In genomic region chr6:135584782-135585181, GRCm38 (mm10) we compare ENCODE assay signal across 23 mouse cellular contexts.
"Had no signal": no experiment of that assay in that cellular context is flagged by ENCODE, and none has a peak within 500 bp of the region (broad histone marks: within the 10 kb centered on the region; RNA-seq: fewer than 3 reads in every experiment).

No protein-coding gene starts in this region.

- H3K4me2 ChIP-seq: intestine, embryonic 15.5 days; kidney, embryonic 15.5 days; limb, embryonic 12.5 days; limb, embryonic 15.5 days; liver, embryonic 11.5 days; lung, embryonic 14.5 days; neural tube, embryonic 13.5 days; stomach, embryonic 15.5 days had no signal

- H3K27me3 ChIP-seq: intestine, embryonic 15.5 days; kidney, embryonic 15.5 days; limb, embryonic 12.5 days; limb, embryonic 15.5 days; neural tube, embryonic 13.5 days; stomach, embryonic 15.5 days had no signal

- H3K9ac ChIP-seq: intestine, embryonic 15.5 days; kidney, embryonic 15.5 days; limb, embryonic 12.5 days; limb, embryonic 15.5 days; liver, embryonic 14.5 days; liver, postnatal 0 days; lung, embryonic 14.5 days; neural tube, embryonic 13.5 days; stomach, embryonic 15.5 days had no signal

- DNase-seq: kidney, adult 11 months; kidney, adult 8-10 months; kidney, postnatal 25 days; layer of hippocampus, adult 9-11 months; liver, postnatal 0 days; lung, embryonic 14.5 days; midbrain, embryonic 14.5 days; retina, postnatal 1 day; right cerebral cortex, postnatal 25 days; spleen, adult 18-20 months; thymus, postnatal 25 days had no signal

- ATAC-seq: intestine, embryonic 15.5 days; liver, postnatal 0 days; lung, postnatal 0 days had no signal

- H3K27ac ChIP-seq: intestine, embryonic 15.5 days; kidney, embryonic 15.5 days; layer of hippocampus, adult 2 months; limb, embryonic 12.5 days; limb, embryonic 15.5 days; liver, embryonic 14.5 days; macrophage; neural tube, embryonic 13.5 days; stomach, embryonic 15.5 days had no signal

- H3K9me3 ChIP-seq: intestine, embryonic 15.5 days; kidney, embryonic 15.5 days; limb, embryonic 12.5 days; limb, embryonic 15.5 days; neural tube, embryonic 13.5 days; stomach, embryonic 15.5 days had no signal

- H3K4me1 ChIP-seq: intestine, embryonic 15.5 days; kidney, embryonic 15.5 days; limb, embryonic 12.5 days; limb, embryonic 15.5 days; stomach, embryonic 15.5 days had no signal

- H3K36me3 ChIP-seq: intestine, embryonic 15.5 days; kidney, embryonic 15.5 days; limb, embryonic 12.5 days; limb, embryonic 15.5 days; neural tube, embryonic 13.5 days; stomach, embryonic 15.5 days had no signal

- H3K4me3 ChIP-seq: intestine, embryonic 15.5 days; kidney, embryonic 15.5 days; layer of hippocampus, adult 2 months; limb, embryonic 12.5 days; limb, embryonic 15.5 days; myocyte; neural tube, embryonic 13.5 days; stomach, embryonic 15.5 days had no signal
